Mouse (Mus musculus) myocyte (in vitro differentiated cells): Measurements from ENCODE around the gene Kcnn3.

ENCODE experiments used
- CEBPB ChIP-seq: IDR thresholded peaks from 2 replicates; pipeline ENCODE4 v1.6.1; 2011; ENCODE audit warnings: mild to moderate bottlenecking, moderate library complexity; ENCODE audit not compliant: poor library complexity, insufficient read depth, severe bottlenecking
- E2F4 ChIP-seq: IDR thresholded peaks from one replicate; pipeline ENCODE4 v1.6.1; 2011; ENCODE audit warnings: mild to moderate bottlenecking, control low read depth, moderate library complexity; ENCODE audit not compliant: insufficient read depth
- MAX ChIP-seq: IDR thresholded peaks from one replicate; pipeline ENCODE4 v1.6.1; 2011; ENCODE audit warnings: low read depth, mild to moderate bottlenecking, control low read depth
- MYOD1 ChIP-seq, 3 experiments: IDR thresholded peaks; one replicate each; pipeline ENCODE4 v1.6.1; 2011; ENCODE audit warnings: control low read depth in 2 of 3, low read depth in 2 of 3, mild to moderate bottlenecking in 2 of 3, moderate library complexity in 1 of 3; ENCODE audit not compliant: insufficient read length in 2 of 3, control insufficient read depth in 1 of 3
- POLR2A ChIP-seq: IDR thresholded peaks from one replicate; pipeline ENCODE4 v1.6.1; 2011; ENCODE audit warnings: low read depth, mild to moderate bottlenecking, control low read depth, moderate library complexity; ENCODE audit not compliant: insufficient read length
- TCF12 ChIP-seq: IDR thresholded peaks from one replicate; pipeline ENCODE4 v1.6.1; 2011; ENCODE audit warnings: mild to moderate bottlenecking, control low read depth; ENCODE audit not compliant: poor library complexity, insufficient read depth, severe bottlenecking
- USF1 ChIP-seq: IDR thresholded peaks from one replicate; pipeline ENCODE4 v1.6.1; 2011; ENCODE audit warnings: low read depth, mild to moderate bottlenecking, control low read depth, moderate library complexity

GRCm38 (mm10) chr3:89671334-89671733 is 151.4 kb downstream of the Kcnn3 start:
- TF ChIP-seq TCF12 (no peak), POLR2A (no peak), USF1 (no peak), E2F4 (no peak), CEBPB (no peak), MAX (no peak), MYOD1 (IDR thresholded peaks at IDR 0.05; ENCODE audit: control insufficient read depth in 1 of 3, insufficient read length in 2 of 3, low read depth in 2 of 3) (no peak)
